ENCODE assay signal across 1 mouse cellular context in the genomic region with DNA sequence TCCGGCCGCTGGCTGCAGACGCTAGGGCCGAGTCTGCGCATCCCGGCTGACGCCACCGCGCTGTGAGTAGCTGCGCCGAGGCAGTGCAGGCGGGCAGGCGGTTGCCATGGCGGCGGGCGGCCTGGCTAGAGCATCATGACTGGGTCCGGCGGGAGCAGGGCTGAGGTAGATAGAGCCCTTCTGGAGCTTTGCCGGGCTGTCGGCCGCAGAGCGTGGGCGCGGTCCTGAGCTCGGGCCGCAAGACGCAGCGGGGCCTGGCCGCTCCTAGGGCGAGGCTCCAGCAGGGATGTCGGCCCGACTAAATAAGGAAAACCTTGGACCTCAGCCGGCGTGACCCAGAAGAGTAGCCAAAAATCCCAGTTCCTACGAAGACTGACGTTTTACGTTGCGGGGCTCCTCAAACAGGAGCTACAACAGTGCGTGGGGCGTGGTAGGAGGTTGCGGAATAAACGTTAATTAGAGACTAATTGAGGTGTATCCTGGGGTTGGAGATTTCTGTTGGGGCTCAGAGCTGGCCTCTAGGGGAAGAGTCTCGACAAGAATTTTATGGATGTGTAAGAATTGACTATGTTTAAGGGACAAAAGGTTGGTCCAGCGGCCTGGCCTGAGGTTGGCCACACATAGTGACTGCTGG.
TF ChIP-seq lines count a peak whose summit lies in the region.

No protein-coding gene starts in this region.

TF ChIP-seq in C2C12, 6 proteins besides CTCF, POLR2A, EP300 and RAD21:
- TF ChIP-seq FOSL1 (IDR thresholded peaks at IDR 0.05; ENCODE audit: insufficient read depth, low read length, poor library complexity, severe bottlenecking) (no peak), MYOG (IDR thresholded peaks at IDR 0.05; ENCODE audit: control insufficient read depth, extremely low read depth, insufficient read length) (no peak), MYOD1 (IDR thresholded peaks at IDR 0.05; ENCODE audit: control insufficient read depth, insufficient read length, low read depth) (no peak)
